Mouse (Mus musculus) adipocyte (in vitro differentiated cells): Measurements from ENCODE around the gene Tm9sf1.

Source experiments
- DNase-seq: peaks from one replicate; pipeline ENCODE4 v3.0.0-alpha.2; 2016; ENCODE audit warnings: low spot score

Gene Tm9sf1

GRCm38 (mm10) chr14:55643060-55643907 is at the start of gene Tm9sf1:
TSS of gene Tm9sf1 (minus strand) at chr14:55643806.
- DNase-seq = peak; percentile 70

- no peak for DNase-seq
Observed at GRCm38 (mm10) chr14:55689433-55689832, 45.8 kb upstream of the Tm9sf1 start.

DNA sequence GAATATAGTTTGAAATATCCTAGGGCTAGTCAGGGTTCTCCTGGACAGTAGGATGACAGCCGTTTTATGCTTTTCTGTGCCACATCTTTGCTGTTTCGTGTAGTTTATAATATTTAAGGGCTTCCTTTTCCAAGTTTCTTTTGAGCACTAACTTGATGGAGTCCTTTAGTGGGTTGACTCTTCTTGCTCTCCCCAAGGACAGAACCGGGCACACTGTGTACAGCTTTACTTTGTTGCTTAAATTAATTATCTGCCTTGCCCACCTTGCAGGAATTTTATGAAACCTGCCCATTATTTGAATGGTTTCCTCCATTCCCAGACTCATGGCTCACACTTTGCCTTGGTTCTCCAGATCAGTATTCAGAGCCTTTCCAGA is 38.5 kb upstream of the Tm9sf1 start:
- no peak for DNase-seq

GRCm38 (mm10) chr14:55681160-55682117 is 37.8 kb upstream of the Tm9sf1 start, which contains the start of gene Tinf2:
TSS of gene Tinf2 (minus strand) at chr14:55681820.
- DNase-seq = peak; percentile 90

GRCm38 (mm10) chr14:55677615-55678014 is 34.0 kb upstream of the Tm9sf1 start:
- no peak for DNase-seq

GRCm38 (mm10) chr14:55672741-55673060 is 29.1 kb upstream of the Tm9sf1 start:
- DNase-seq = no peak

GRCm38 (mm10) chr14:55671833-55672740 is 28.5 kb upstream of the Tm9sf1 start, which contains the start of the genes Gmpr2 and Nedd8:
TSS of gene Gmpr2 (plus strand) at chr14:55671941.
TSS of gene Nedd8 (minus strand) at chr14:55672124.
- DNase-seq = peak; percentile 94

GRCm38 (mm10) chr14:55671486-55671832 is 27.9 kb upstream of the Tm9sf1 start:
- DNase-seq = no peak

GRCm38 (mm10) chr14:55660636-55661035 is 17.0 kb upstream of the Tm9sf1 start:
- DNase-seq = no peak

- peak; percentile 77 for DNase-seq
Observed at GRCm38 (mm10) chr14:55659960-55660573, 16.5 kb upstream of the Tm9sf1 start, which contains the start of gene Mdp1. TSS of gene Mdp1 (minus strand) at chr14:55660508.

DNA sequence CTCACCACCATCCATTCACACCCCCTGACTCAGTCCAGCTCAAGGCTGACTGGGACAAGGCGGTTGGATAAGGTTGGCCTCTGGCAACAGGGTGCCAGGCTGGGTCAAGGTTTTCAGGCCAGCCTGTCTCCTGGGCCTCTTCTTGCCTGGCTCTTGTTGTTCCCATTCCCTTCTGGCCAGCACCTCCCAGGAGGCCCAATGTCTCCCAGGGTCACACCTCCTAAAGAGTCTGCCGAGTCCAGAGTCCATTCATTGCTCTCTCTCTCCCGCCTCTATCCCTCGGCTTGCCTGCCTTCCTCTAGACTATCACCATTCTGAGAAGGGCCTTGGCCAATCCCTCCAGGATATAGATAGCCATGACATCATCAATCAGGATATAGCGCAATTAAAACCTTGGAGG is 14.4 kb upstream of the Tm9sf1 start:
- DNase-seq = no peak

DNA sequence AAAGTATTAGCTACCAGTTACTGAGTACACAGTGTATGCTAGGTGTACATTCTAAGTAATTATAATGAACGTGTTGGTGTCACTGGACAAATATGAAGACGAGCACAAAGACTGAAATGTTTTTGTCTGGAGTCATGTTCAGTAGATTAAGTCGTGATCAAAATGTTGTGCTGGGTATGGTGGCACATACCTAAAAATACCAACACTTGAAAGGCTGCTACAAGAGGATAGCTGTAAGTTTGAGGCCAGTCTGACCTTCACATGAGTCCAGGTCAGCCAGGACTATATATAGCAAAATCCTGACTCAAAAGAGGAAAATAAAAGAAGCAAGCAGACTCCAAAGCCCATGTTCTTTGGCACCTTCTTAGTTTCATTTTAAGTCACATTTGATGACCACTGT is 13.3 kb upstream of the Tm9sf1 start:
- no peak for DNase-seq

GRCm38 (mm10) chr14:55651528-55651927 is 7.9 kb upstream of the Tm9sf1 start:
- no peak for DNase-seq

DNA sequence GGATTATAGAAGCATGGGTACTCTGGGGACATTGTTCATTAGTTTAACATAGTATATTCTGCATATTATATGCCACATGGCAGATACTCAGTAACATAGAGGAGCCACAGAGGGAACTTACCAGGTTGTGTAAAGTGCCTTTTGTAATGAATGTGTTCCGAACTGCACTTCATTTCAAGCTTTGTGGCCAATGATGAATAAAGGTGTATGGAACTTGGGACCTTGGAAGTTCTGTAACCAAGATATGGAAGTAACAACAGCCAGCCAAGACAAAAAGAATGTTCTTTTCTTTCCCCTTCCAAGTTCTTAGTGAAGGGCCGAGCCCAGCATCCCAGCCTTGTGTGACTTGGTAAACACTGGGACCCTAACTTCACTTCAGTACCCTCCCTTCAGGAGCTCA is 6.3 kb upstream of the Tm9sf1 start, which contains the start of gene Tssk4:
TSS of gene Tssk4 (plus strand) at position 301 of the 400 bp plus-strand sequence.
- no peak for DNase-seq

- DNase-seq = peak; percentile 12
Observed at GRCm38 (mm10) chr14:55644261-55644888, 769 bp upstream of the Tm9sf1 start.

DNA sequence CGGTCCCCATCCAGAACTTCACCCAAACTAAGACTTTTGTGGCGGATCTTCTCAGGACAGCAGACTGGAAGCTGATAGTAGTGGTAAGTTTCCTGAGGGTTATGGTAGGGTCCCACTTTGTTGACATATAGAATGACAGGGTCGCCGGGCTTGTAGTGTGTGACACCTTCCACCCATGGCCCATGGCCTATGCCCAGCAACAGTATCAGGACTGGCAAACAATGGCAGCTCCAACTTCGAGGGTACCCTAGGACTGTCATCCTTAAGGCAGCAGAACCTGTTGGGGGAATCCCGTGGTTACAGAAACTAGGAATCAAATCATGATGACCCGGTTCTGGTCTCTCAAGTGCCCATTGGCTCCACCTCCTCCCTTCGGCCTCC is 937 bp downstream of the Tm9sf1 start:
- DNase-seq = no peak

DNA sequence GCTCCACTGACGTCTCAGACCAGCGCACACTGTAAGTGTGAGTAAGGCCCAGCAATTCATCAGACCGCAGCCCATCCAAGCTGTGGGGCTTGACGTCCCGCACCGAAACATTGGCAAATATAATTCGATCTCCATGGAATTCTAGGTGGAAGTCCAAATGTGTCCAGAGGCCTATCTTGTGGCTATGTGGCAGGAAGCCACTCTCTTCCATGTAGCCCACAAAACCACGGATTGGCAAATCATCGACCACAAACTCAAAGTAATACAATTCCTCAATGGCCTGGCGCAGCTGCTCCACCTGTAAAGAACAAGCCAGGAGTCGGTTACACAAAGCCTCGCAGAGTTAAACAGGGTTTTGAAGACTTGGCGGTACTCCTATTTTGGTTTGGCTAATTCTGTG is 2.3 kb downstream of the Tm9sf1 start:
- DNase-seq = no peak

GRCm38 (mm10) chr14:55640816-55641215 is 2.8 kb downstream of the Tm9sf1 start:
- no peak for DNase-seq

DNA sequence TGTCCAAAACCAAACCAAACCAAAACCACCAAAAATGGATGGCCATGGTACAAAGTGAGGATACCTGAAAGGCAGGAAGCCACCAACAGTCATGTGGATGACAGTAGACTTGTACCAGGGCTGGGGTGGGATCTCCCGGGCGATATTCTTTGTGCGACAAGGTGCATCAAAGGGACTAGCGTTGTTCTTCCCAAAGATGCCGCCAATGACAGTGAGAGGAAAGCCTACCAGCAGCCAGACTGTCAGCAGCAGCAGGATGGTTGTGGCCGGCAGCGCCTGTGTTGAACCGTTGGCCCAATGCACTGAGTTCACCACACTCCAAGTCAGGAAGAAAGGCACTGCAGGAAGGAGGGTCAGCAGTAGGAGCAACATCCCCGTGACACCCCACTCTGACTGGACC is 5.8 kb downstream of the Tm9sf1 start, which contains the start of gene Gm49378:
TSS of gene Gm49378 (minus strand) at position 101 of the 400 bp plus-strand sequence.
- no peak for DNase-seq

- DNase-seq = peak; percentile 89
Observed at GRCm38 (mm10) chr14:55635523-55636007, 8.0 kb downstream of the Tm9sf1 start, which contains the start of gene Ipo4. TSS of gene Ipo4 (minus strand) at chr14:55635957.
